Mouse (Mus musculus) kidney, adult 9 months (tissue): ENCODE data around the gene Arid5a.

ENCODE experiments used
- DNase-seq: peaks from one replicate; pipeline ENCODE4 v3.0.0; 2022

Arid5a gene

DNA sequence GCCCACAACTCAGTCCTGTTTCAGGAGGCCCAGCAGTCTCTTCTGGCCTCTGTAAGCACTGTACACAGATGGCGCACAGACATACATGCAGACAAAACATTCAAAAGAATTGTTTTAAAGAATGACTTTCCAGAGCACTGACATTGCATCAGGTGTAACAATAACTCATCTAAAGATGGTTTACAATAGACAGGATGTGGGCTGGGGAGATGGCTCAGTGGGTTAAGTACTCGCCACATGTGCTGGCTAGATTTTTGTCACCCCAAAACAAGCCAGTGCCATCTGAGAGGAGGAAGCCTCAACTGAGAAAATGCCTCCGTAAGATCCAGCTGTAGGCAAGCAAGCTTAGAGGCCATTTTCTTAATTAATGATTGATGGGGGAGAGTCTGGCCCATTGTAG is 13.1 kb upstream of the Arid5a start:
- DNase-seq, result no peak

DNA sequence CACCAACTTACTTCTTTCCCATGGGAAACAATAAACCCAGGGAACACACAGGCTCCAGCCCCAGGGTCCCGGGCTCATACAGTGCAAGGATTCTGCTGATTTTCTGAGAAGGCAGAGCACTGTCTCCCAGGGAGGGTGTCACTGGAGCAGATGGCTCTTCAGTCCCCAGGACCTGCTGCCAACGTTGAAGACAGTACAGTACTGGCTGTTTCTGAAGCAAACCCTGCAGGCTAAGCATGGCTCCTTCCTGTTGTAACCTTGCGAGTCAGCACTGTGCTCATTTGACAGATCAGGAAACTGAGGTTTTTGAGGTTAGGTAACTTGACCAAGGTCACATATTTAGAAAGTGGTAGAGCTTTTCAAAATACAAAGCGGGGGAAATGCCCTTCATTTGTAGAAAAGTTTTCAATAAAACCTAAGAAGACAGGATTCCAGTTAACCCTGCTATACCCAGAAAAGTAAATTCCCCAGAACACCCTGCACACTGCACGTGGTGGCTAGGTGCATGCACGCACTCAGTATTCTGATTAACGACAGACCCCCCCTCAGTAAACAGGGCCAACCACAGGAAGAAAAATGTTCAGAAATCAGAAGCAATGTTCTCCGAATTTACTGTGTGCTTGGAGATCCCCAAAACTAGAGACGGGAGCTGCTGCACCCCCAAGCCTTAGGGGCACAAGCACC is 10.9 kb upstream of the Arid5a start:
- DNase-seq, result no peak

DNA sequence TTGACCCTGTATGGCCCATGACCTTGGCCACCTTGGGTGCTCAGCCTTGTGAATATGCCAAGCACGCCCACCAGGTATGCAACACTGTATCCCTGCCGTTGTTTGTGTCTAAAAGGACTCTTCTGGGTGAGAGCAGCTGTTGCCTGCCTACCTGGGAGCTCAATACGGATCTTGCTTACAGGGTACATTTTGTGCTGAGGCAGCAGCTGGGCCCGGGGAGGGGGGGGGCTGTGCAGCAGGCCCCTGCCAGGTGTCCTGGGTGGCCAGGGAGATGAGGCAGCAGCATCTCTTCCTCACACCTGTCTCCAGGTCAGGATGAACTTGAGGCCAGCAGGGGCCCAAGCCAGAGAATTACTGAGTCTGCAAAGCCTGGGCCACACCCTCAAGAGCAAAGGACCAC is 9.4 kb upstream of the Arid5a start:
- no peak for DNase-seq

DNA sequence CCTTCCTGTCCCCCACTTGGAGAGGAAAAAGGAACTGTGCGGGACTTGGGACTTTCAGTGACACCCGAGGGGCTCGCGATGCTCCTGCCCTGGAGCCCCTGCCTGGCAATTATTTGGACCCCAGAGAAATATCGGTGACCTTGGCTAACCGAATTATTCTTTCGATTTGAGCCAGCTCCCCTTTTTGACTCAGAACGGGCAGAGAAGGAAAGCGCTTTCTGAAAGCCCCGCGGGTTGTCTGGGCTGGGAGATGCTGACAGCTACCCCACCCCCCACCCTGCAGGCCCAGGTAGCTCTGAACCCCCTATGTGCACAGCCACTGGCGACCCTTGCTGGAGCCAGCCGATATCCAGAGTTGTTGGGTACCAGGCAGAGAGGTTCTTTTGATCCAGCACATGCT is 8.4 kb upstream of the Arid5a start:
- DNase-seq, result no peak

DNA sequence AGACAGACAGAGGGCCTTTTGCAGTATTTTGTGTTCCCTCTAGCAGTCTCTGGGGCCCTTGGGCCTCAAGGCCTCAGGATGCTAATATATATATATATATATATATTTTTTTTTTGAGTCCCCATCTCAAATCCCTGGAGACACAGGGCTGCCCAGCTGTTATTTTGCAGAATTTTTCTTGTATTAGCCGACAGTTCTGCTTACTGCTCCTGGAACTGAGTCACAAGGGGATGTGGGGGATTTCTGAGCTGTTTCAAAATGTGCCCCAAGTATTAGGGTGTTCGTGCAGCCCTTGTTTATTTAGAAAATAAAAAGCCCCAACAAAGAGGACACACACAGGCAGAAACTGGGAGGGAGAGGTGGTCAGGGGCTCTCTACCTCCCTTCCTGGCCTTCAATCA is 7.9 kb upstream of the Arid5a start:
- DNase-seq, result no peak

DNA sequence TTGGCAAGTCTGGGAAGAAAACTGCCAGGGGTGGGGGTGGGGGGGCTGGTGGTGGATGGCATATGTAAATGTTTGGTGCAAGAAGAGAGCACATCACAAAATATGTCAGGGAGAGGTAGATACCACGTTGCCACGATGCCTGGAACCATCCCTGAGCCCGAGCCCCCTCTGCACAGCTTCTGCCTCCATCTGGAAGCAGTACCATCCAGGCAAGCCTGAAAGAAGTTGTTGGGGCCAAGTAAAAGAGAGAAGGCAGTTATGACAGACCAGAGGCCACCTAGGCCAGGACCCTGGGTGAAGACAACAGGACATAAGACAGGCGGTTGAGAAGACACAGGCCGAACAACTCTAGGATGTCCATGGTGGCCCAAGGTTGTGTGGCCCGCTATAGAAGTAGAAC is 7.0 kb upstream of the Arid5a start:
- DNase-seq, result no peak

DNA sequence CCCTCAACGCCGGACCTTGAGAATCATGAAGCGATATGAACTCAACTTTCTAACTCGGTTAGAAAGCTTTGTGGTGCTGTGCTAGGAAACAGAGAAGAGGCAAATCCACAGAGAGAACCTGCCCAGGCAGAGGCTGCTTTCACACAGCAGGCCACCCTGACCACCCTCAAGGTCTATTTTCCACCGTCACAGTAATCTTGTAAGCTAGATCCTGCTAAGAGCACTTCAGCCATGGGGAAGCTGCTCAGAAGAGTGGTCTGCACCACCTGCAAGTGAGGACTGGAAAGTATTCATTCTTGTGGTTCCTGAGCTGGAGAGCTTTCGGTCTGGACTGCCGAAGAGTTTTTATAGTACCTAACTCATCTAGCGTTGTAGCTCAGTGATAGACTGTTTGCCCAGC is 5.3 kb upstream of the Arid5a start:
- no peak for DNase-seq

DNA sequence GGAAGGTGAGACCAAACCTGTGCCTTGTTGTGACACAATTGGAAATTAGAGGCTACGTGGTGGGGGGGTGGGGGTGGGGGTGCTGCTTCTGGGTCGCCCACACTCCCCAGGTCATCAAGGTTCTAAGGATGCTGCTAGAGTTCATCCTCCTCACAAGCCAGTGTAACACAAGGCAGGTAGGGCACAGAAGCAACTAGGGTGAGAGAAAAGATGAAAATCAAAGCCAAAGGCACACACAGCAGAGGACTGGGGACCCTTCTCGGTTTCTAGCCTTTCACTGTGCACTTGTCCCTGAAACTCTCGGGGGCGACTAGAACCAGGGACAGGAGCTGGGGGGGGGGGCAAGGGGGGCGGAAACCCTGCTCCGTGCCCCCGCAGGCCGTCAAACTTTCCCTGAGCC is 4.6 kb upstream of the Arid5a start:
- no peak for DNase-seq

DNA sequence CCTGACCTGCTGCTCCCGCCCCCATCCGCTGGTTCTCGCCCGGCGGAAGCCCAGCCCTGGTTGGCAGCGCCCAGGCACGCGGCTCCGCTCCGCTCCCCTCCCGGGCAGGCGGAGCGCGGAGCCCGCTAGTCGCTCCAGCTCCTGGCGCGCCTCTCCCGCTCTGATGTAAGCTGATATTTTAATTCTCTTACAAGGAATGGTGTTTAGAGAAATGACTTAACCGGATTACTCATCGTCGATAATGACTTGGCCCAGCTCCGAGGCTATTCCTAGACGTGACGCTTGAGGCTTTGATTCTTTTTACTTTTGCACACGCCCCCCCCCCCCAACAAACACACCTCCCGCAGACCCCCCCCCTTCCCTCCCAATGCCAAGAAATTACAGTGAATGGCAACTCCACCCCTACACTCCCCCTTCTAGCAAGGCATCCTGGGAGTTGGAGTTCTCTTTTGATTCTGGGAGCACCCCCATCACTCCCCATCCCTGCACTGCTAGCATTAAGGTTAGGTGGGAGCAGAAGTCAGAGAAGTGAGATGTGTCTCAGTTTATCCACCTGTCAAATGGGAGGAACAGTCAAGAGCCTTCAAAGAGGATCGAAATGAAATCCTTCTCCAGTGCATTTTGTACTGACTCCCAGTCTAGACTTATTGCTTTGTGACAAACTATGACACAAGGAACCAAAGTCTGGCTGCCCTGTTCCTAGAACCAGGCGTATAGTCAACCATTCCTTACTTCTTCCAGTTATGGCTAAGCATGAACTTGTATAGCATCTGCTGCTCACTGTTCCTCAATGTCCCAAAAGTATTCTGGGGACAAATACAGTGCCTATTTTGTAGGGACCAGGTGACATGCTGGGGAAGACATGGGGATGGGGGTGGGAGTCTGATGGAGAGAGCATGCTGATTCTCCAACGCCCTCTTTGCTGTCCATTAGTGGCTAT is 3.9 kb upstream of the Arid5a start:
- DNase-seq, result peak; percentile 66

DNA sequence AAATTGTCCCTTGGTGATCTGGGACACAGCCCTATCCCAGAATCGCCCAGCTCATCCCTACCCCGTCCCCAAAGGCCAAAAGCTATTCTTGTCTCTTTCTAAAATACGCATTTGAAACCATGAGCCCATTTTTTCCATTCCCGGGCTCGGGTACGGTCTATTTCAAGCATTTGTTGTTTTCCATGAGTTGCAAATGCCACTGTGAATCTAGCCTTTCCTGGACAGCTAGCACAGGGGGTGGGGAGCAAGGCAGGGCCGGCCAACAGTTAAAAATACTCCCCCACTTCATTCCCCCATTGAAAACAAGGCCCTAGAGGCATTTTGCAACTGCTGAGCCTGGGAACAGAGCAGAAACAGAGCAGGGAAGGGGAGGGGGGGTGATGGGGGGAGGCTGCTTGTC is 2.8 kb upstream of the Arid5a start:
- no peak for DNase-seq

DNA sequence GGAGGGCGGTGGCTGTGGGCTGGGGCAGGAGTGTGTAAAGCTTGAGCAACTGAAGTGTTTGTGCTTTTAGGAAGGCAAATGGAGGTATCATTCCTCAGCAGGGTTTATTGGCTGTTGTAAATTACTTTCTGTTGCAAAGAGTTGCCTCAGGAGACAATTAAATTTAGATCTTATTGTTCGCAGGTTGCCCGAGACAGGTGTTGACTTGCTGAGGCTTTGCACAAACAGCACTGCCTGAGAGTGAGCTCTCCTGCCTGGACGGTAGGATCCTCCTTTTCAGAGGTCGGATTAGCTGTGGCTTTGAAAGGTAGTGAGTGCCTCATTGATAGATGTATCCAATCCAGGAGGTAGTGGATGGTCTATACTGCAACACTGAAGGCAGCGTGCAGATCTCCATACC is 1.4 kb upstream of the Arid5a start:
- no peak for DNase-seq

DNA sequence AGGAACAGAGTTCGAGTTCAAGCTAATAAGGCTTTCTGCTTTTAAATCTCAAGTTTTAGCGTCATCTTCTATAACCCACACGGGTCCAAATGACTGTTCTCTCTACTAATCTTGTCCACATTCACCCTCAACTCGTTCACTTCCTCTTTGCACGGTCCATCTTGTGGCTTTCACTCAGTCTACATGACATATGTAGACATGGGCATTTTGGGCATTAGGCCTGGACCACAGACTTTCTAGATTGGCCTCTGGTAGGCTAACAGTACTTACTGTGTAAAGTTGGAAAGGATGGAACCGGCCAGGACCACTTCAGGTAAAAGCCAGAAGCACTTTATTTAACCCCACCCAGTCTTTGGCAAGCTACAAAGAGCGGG is 425 bp upstream of the Arid5a start:
- DNase-seq, result no peak

DNA sequence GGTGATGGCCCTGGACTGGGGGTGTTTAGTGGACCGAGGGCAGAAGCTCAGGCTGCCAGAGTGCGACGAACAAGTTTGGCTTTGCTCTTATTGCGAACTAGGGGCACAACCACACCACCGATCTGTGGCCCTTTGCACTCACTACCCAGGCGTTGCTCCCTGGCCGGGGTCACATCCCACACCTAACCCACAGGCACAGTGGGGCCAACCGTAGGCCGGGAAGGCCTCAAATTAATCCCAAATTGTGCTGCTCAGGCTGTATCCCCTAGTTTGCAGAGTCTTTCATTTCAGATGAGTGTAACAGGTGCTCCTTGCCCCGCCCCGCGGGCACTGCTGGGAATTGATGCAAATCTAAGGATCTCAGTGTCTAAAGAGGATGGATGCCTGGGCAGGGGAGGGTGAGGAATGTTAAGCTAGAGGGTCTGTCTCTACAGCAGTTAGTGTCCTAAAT is 943 bp downstream of the Arid5a start:
- DNase-seq, result no peak

DNA sequence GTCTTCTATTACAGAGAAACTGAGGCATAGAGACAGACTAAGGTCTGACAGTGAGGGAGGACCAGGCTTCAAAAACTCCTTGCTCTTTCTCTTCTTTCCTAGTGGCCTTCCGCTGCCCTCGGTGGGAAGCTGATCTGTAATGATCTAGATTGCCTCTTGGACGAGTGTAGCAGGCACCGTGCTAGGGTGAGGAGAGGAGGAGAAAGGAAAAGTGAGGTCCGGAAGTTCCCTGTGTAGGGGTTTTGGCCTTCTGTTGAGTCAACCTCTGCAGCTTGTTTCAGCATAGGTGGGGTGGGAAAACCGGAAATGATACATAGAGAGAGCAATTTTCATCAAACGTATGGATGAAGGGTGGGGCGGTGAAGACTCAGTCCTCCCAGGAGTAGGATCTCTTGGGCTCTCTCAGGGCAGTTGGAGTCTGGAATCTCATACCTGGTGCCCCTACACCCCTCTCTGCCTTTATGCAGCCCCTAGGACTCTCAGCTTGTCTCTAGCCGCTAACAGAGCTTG is 1.5 kb downstream of the Arid5a start:
- DNase-seq, result no peak

DNA sequence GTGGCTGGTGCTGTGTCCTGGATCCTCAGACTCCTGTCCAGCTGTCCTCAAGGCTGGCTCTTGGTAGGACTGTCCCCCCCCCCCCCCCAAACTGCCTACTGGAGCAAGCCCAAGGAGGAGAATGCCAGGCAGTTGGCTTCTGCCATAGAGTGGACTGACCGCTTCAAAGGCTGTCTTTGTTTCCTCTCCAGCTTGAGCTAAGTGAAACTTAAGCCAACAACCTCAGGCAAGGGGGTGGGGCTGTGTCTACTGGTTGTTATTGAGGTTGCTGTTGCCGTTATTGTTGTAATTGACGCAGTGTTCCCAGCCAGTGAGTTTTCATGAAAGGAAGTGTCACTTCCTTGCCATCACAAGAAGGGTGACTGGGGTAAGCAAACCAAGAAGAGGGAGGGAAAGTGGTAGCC is 2.0 kb downstream of the Arid5a start:
- DNase-seq, result no peak

DNA sequence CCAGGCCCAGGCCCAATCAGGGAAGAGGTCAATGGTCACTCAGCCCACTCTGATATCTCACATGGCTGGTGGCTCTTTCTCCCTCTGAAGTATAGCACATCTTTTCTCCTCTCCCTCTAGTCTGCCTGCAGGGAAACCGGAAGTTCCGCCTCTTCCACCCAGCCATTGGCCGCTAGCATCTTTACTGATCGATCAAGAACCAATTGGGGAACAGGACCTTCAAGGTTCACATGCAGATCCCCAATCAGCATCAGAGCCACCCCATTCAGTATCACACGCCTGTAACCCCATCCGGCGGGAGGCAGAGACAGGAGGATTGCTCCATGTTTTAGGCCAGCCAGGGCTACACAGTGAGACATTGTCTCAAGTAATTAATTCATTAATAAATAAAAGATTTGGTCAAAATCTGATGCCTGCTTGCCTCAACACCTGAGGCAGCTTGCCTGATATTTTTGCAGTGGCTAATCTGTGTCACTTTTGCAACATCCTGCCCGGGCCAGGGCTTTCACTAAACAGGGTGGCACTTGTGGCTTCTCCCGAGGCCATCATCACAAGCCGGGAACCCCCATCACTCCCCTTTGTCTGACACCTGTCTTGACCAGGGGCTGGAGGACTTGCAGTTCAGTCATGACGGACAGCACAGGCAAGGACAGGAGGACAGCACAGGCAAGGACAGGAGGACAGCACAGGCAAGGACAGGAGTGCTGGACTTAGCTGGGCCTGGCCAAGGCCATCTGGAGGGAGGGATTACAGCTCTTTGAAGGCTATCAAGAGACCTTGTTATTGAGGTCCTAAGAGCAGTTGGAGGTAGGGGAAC is 7.6 kb downstream of the Arid5a start:
- DNase-seq, result no peak

DNA sequence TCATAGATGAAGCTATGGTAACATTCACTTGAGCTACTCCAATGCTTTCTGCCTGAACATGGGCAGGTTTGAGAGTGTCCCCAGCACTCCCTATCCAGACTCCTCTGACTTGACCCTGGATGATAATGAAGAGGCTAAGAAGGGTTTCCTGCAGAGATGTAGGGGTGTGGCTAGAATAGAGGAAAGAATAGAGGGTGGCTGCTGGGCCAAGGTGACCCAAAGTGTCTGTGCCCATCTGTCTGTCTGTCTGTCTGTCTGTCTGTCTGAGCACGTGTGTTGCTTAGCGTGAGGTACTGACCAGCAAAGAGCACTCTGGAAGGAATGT is 8.2 kb downstream of the Arid5a start:
- DNase-seq, result no peak

DNA sequence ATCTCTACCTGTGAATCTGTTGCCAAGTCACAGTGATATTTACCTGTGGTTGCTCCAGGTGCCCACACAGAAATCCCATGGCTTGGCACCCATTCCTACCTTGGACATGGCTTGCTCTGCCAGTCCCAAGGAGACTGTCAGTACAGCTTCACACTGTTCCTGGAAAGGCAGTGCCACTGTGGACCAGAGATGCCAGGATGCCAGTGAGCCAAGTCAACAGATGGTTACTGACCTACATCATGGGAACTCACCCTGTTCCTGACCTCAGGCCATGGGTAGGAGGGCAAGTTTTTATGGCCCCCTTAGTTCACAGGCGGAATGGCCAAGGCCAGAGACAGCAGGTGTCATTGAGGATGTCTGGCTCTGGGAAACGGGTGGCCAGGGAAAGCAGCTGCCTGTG is 13.6 kb downstream of the Arid5a start:
- no peak for DNase-seq

DNA sequence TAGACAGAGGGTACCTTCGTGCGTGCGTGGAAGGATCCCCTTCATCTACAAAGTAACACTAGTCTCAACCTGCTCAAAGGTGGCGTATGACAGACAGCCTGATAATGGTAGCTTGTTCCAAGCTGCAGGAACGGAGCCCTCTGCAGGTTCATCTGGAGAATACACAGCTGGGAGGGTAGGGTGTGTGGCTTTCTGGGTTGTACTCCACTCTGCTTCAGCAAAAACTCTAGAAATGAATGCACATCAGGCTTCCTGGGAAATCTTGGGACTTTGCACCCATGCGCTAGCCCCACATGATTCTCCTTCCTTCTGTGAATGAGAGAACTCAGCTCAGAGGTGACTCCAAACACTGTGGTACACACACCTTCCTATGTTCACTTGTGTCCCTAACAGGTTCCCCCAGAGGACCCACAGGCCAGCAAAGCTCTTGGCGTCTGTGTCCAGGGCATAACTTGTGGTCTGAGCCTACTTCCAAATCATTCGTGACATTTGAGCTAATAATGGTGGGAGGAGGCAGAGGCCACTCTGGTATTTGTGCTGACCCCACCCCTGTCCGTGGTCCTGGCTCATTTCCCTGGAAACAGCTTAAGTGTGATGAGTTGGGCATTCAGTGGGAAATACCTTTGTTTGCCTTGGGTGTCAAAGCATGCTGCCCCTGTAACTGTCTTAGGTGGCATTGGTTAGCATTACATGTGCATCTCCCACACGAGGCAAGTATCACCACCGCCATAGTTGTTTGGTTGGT is 14.5 kb downstream of the Arid5a start:
- peak; percentile 58 for DNase-seq

DNA sequence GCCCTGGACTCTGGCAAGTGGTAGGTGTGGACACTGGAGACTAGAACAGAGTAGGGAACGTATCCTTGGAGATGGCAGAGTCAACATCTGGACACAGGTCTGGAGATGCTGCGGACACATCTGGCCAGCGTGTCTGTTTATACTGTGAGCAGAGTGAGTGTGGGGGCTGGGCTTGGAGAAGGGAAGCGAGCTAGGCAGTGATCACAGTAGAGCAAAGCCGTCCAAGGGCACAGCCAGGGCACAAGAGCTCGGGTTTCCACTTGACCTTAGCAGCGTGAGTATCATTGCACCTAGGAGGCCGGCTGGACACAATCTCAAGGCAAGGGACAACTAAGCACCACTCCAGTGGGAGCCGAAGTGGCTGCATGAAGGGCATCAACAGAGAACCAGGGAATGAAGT is 15.5 kb downstream of the Arid5a start:
- no peak for DNase-seq

DNA sequence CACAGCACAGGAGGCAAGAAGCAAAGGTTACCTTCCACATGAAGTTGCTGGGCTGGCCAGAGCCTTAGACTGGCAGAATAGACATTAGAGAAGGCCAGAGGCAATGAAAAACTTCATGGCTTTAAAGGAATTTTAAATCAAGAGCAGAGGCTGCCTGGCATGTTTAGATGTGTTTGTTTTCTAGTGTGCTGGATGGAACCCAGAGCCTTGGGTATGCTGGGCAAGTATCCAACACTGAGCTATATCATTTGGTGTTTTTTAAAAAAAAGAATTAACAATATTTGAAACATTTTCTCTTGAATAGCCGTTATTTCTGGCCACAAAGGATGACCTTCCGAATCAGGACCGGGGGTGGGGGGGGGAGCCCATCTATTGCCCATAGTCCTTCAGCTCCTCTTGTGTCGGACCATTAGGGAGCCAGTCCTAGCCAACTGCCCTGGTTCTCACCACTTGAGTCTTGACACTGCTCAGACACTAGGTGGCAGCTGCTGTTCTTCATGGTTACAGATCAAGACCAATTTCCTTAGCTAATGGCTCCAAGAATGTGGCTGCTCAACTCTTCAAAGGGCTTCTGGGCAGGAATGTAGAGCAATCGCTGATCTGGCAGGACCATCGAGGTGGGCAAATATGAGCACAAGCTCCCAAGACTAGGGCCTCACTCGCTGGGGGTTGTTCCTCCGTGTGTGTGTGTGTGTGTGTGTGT is 16.4 kb downstream of the Arid5a start:
- DNase-seq, result peak; percentile 76

DNA sequence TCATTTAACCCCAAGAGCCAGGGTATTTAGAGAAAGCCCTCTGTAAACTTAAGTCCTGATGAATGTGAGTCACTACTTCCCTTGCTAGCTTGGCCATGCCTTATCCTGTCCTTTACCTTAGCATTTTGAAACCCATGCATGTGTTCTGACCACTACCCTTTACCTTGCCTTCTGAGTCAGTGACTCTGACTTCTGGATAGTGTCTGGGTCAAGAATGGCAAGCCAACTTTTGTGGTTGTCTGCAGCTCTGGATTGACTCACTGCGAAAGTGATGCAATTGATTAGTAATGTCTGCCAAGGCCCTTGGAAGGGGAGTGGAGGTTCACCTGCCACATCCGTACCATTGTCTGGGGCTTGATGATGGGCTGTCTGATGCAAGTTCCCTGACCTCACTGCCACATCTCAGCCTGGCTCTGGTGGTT is 18.4 kb downstream of the Arid5a start:
- DNase-seq, result no peak
